Mouse (Mus musculus) MEL-GATA-1-ER (cell line): ENCODE data around the gene Gas2l2.

Experiments
- DNase-seq: peaks from one replicate; pipeline ENCODE4 v3.0.0-alpha.2; 2012; ENCODE audit warnings: low read depth; ENCODE audit errors: extremely low read depth

Gene Gas2l2

GRCm38 (mm10) chr11:83429355-83429754, at the start of gene Gas2l2:
Gas2l2 (minus strand) TSS chr11:83429455.
- DNase-seq: no peak

GRCm38 (mm10) chr11:83473235-83474016, 44.2 kb upstream of the Gas2l2 start:
- DNase-seq: no peak

GRCm38 (mm10) chr11:83472324-83473234, 43.3 kb upstream of the Gas2l2 start, which contains the start of gene Taf15:
Taf15 (plus strand) TSS chr11:83473086.
- peak; percentile 98 for DNase-seq

GRCm38 (mm10) chr11:83471766-83472165, 42.5 kb upstream of the Gas2l2 start:
- no peak for DNase-seq

- no peak for DNase-seq
Measured at GRCm38 (mm10) chr11:83468765-83469164, 39.5 kb upstream of the Gas2l2 start.

- DNase-seq: no peak
Measured at GRCm38 (mm10) chr11:83467120-83467652, 37.9 kb upstream of the Gas2l2 start.

- no peak for DNase-seq
Measured at GRCm38 (mm10) chr11:83465976-83466375, 36.7 kb upstream of the Gas2l2 start.

GRCm38 (mm10) chr11:83462711-83463244, 33.5 kb upstream of the Gas2l2 start, which contains the start of gene Mmp28:
Mmp28 (minus strand) TSS chr11:83463071.
- no peak for DNase-seq

GRCm38 (mm10) chr11:83461462-83462027, 32.3 kb upstream of the Gas2l2 start:
- DNase-seq: peak; percentile 26

GRCm38 (mm10) chr11:83457912-83458601, 28.8 kb upstream of the Gas2l2 start:
- DNase-seq: no peak

- no peak for DNase-seq
Measured at GRCm38 (mm10) chr11:83457257-83457656, 28.0 kb upstream of the Gas2l2 start.

- DNase-seq: no peak
Measured at GRCm38 (mm10) chr11:83455608-83456007, 26.4 kb upstream of the Gas2l2 start.

- no peak for DNase-seq
Measured at GRCm38 (mm10) chr11:83454548-83454947, 25.3 kb upstream of the Gas2l2 start.

- DNase-seq: no peak
Measured at GRCm38 (mm10) chr11:83451281-83451680, 22.0 kb upstream of the Gas2l2 start.

- no peak for DNase-seq
Measured at GRCm38 (mm10) chr11:83450550-83450949, 21.3 kb upstream of the Gas2l2 start.

- no peak for DNase-seq
Measured at GRCm38 (mm10) chr11:83449298-83449697, 20.0 kb upstream of the Gas2l2 start.

- no peak for DNase-seq
Measured at GRCm38 (mm10) chr11:83448927-83449236, 19.6 kb upstream of the Gas2l2 start.

- DNase-seq: no peak
Measured at GRCm38 (mm10) chr11:83448021-83448926, 19.0 kb upstream of the Gas2l2 start.

- no peak for DNase-seq
Measured at GRCm38 (mm10) chr11:83447612-83448011, 18.4 kb upstream of the Gas2l2 start.

- DNase-seq: no peak
Measured at GRCm38 (mm10) chr11:83445001-83445400, 15.7 kb upstream of the Gas2l2 start.
